Mouse (Mus musculus) olfactory bulb, adult 2 months (tissue): ENCODE measurements around the gene Eea1.

Source experiments
- CTCF ChIP-seq: fragments of 200-500 bp; IDR thresholded peaks from 2 replicates; pipeline ENCODE4 v1.5.1; 2012; ENCODE audit warnings: low read depth, mild to moderate bottlenecking, low read length, moderate library complexity; ENCODE audit not compliant: insufficient read depth
- POLR2A ChIP-seq: fragments of 200-500 bp; IDR thresholded peaks from 2 replicates; pipeline ENCODE4 v1.6.1; 2012; ENCODE audit warnings: mild to moderate bottlenecking, low read depth, low read length, moderate library complexity; ENCODE audit not compliant: insufficient read depth

DNA sequence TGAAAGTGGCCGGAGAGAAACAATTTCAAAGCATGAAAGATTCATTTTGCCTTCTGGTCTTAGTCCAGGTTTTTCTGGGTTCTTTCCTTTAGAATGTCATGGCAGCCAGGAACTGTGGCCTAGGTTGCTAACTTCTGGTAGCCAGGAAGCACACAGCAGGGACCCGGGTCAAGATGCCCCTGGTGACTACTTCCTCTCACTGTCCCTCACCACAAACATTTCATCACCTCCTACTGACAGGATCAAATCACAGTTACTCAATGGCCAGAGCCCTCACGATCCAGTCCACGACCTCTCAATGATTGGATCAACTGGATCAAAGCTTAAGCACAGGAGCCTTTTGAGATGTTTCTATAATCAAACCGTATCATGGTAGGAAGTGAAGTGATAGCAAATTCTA lies 60.5 kb downstream of the Eea1 start:
- TF ChIP-seq CTCF: no peak
- no peak for TF ChIP-seq POLR2A
